Mouse (Mus musculus): Measurements from ENCODE around the gene Cst11.
"Not testable (repeated sequence)": the region's sequence is repeated elsewhere in the genome, so short reads cannot be mapped to it uniquely, and the experiment has no call there.

Gene Cst11

DNA sequence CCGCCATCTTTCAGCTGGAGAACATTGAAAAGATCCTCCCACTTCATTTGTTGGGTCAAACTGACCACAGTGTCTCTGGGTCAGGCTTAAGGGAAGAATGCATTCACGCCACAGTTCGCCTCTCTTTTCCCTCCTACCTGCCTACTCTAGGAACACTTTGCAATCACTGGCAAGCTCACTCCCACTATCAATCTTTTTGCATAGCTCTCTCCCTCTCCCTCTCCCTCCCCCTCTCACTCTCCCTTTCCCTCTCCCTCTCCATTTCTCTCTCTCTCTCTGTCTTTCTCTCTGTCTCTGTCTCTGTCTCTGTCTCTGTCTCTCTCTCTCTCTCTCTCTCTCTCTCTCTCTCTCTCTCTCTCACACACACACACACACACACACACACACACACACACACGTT lies at the start of gene Cst11:
Gene Cst11 (minus strand): TSS at position 101 of the 400 bp plus-strand sequence.
- not testable (repeated sequence) for DNase-seq (ENCODE audit: low spot score in 2 of 2)

DNA sequence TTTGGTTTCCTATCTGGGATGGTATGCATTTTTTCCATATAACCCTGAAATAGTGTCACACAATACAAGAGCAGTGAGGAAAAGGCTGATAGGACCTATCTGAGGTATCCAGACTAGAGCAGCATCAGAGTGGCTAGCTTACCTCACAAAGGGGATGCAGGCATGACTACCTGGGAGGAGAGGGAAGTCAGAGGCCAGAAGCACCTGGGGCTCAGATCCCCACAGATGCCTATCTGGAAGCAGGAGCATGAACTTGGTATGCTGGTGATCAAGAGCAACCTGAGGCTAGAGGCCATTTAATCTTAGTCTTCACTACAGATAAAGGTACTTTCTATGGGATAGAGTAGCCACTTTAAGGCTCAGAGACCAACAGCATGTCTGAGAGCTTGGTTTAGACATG lies 48.6 kb upstream of the Cst11 start, which contains the start of gene Cst13:
Gene Cst13 (plus strand): TSS at position 173 of the 400 bp plus-strand sequence.
- no peak for DNase-seq (ENCODE audit: low spot score in 2 of 2)

DNA sequence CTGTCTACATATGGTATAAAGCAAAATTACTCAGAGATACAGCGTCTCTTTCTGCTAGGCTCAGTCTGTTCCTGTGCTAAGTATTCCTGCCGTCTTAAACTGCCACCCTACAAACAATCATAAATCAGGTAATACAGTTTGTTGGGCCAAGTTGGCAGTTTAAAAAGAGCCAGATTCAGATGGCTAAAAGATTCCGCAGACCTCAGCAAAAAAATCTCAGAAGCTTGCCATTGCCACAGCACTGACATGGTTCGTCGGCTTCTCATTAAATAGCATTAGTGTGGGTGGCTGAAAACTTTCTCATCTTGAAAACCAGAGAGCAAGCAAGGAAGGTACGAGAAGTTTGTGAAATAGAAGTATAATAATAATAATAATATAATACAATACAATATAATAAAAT lies 35.4 kb upstream of the Cst11 start:
- DNase-seq (ENCODE audit: low spot score in 2 of 2): no peak

DNA sequence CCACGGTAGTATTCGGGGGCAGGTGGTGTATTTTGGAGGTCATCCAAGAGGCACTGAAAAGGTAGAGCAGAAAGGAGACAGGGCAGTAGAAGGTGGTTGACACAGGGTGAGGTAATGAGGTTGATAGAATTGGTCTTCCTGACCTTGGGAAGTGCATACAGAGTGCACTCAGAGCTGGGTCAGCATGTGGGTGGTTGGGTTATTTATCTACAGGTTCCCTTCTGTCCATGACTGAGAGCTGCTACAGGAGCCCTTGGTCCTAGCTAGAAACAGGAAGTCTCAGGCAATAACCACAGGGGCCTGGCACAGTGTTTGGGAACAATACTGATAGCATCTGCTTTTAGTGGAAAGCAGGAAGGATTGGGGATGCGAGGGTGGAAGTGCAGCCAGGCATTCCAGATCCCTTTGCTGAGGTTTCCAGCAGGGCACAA lies 30.2 kb upstream of the Cst11 start:
- DNase-seq (ENCODE audit: low spot score in 2 of 2): no peak

DNA sequence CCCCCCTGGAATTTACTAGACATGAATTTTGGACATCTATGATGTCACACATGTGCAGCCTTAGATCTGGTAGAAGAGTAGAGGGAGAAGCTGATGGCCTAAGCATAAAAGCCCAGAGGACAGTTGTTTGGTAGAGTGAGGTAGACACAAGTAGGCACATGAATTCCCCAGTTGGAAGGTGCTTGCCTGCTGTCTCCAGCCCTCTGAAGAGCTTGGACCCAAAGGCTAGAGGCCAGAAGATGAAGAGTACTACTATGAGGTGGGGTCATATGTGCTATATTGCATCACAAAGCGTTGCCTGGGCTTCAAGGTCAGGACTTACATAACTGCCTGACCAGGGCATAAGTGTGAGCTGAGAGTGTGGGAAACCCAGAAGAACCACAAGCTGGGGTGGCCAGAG lies 27.2 kb upstream of the Cst11 start, which contains the start of gene Cst8:
Gene Cst8 (plus strand): TSS at position 301 of the 400 bp plus-strand sequence.
- no peak for DNase-seq (ENCODE audit: low spot score in 2 of 2)

DNA sequence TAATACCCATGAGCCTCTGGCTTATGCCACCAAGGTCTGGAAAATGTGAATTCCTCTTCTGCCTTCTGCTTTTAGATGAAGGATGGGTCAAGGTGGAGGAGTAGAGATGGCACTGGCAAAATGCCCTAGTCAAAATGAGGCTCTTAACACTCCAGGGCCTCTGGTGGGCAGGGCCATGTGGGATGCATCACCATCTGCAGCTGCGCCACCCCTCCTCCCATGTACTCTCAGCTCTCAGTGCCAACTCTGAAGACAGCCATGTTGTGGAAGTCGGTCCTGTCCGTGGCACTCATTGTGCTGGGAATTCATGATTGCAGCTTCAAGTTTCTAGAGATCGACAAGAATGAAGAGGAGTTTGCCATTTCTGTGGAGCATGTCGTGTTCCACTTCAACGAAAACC lies 17.8 kb upstream of the Cst11 start, which contains the start of gene Cst12:
Gene Cst12 (plus strand): TSS at position 220 of the 400 bp plus-strand sequence.
- peak in 1 of 2 experiments; percentile 18 for DNase-seq (ENCODE audit: low spot score in 2 of 2)

DNA sequence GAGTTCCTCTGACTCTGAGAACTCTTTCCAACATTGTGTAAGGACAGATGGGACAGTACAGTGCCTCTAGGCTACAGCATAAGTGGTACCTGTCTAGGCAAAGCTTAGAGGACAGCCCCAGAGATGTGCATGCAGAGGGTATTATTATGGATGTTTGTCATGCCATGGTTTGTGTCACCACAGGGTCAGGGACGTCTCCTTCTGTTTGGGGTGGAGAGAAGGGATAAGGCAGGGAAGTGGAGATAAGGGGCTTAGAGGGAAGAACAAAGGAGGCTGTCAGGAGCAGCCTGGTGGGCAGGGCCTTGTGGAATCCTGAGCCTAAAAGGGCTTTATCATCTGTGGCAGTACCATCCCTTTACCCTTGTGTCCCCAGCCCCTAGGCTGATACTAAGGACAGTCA lies 10.4 kb upstream of the Cst11 start, which contains the start of gene 8030411F24Rik:
Gene 8030411F24Rik (plus strand): TSS at position 301 of the 400 bp plus-strand sequence.
- no peak for DNase-seq (ENCODE audit: low spot score in 2 of 2)

DNA sequence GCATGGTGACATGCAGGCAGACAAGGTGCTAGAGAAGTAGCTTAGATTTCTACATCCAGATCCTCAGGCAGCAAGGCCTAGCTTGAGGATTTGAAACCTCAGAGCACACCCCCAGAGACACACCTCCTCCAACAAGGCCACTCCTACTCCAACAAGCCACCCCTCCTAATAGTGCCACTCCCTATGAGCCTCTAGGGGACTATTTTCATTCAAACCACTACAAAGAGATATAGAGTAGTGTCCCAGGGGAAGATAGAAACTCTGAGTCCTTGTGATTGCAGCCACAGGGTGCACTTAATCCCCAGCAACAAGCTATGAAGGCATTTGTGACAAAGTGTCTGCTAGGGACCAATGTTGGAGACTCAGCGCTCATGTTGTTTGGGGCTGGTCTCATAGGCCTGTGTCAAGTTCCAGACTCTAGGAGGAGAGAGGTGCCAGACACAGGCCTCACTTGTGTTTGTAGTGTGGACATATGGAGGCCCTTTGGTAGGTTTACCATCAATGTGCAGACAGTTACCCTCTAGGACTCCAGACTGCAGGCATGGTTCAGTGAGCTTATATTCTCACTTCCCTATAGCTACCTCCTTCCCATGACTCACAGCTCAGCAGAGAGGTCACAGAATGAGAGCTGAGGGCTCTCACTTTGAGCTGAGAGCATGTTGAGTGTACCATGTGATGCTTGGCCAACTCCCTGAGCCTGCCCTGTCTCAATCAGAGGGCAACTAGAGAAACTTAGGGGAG lies 7.5 kb downstream of the Cst11 start:
- DNase-seq (ENCODE audit: low spot score in 2 of 2): no peak

DNA sequence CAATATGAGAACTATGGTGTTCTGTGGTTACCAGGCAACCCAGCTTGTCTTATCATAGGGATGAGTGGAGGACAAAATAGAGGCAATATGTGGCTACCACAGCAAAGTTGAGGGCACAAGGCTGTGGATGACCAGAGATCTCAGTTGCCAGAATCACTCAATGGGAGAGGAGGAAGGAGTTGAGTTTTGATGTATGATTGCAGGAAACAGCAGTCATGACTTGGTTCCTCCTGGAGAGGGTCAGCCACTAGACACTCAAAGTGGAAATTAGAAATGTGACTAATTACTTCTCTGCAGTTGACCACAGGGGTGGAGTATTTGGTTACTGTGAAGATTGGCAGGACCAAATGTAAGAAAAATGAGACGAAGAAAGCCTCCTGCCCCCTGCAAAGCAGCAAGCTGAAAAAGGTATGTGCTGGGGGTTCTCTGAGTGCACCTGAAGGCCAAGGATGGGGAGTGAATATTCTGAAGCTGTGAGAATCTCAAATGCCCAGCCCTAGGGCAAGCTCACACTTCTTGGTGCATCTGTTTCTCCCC lies 16.9 kb downstream of the Cst11 start:
- DNase-seq (ENCODE audit: low spot score in 2 of 2): no peak

DNA sequence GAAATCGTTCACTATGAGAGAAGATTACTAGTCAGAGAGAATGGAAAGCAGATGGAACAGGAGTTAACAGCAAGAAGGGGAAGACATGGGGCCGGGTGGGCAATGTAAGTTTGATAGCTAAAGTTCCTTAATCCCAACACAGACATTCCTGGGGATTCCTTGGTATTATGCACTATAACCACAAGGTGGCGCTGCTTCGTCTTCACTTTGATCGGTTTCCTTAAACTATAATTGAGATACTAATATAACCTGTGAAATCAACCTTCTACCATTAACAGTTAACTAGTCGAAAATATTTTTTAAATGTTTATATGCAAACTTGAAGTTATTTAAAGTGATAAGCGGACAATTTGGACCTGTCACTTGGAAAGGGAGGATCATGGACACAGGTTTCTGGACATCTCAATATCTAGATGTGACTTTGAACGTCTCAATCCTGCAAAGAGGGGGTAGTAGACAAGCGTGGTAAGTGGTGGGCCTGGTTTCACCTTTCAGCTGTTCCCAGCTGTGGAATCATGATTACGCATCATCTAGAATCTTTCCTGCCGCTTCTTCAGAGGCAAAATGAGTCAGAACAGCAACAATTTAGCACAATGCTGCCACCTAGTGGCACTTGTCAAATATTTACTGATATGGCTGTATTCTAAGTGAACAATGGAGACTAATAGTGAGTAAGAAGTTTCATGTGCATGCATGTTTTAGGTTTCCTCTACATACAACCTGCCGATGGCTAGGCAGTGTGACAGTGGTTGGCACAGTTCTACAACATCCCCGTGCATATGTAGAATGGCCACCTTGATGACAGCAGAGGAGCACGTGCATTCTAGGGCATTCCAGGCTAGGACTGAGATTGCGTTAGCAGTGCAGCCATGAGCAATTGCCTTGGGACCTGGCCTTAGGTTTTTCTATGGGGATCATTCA lies 19.1 kb downstream of the Cst11 start:
- DNase-seq (ENCODE audit: low spot score in 2 of 2): peak in 1 of 2 experiments; percentile 25

DNA sequence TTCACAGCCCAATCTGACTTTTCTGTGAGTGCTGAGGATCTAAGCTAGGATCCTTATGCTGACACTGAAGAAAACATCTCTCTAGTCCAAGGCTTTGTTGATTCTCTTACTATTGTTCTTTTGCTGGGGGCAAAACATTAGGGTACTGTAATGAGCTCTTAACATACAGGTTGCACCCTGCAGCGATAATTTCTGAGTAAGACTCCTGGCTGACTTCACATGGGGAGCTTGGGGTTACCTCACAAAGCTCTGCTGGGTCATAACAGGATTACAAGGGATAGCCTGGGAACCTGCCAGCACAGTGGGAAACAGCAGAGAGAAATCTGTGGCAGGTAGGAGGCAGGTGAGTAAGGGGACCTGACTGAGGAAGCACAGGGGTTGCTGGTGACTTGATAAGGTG lies 21.2 kb downstream of the Cst11 start, which contains the start of gene Cstl1:
Gene Cstl1 (plus strand): TSS at position 301 of the 400 bp plus-strand sequence.
- no peak for DNase-seq (ENCODE audit: low spot score in 2 of 2)

DNA sequence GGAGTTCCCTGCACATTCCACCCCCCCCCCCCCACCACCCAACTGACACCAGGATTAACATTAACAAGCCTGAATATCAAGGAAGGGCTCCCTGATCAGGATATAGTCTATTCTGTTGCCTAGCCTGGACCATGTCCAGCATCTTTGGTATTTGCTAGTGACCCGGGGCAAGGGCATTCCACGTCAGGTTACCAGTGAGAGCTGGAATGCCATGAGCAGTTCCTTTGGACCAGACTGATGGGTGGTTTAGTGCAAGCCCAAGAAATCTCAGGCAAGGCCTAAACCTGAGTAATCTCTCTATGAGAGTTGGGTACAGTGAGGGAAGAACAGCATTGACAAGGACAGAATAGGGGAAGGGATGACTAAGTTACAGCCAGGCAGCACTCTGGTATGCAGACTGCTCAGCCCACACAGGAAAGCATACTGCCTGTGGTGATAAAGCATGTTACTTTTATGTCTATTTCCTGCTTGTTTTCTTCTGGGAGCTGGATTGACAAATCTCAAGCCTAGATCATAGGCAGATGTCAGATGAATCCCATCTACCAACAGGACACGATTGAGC lies 27.4 kb downstream of the Cst11 start:
- DNase-seq (ENCODE audit: low spot score in 2 of 2): no peak

DNA sequence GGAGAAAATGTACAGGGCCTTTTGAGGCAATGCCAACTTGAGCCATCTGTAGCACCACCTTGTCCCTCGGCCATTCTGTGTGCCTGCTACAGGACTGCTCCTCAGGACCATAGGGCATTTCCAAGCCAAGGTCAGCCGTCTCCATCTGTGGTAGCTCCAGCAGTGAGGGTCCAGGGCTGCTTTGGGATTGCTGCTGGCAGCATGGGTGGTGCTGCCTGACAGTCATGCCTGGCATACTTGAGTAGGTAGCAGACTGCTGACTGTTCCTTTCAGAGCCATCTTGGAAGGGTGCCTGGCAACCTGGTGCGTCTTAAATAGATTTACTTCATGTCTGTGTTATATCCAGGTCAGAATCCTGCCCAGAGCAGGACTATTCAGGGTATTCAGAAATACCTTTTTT lies 28.3 kb downstream of the Cst11 start:
- no peak for DNase-seq (ENCODE audit: low spot score in 2 of 2)

DNA sequence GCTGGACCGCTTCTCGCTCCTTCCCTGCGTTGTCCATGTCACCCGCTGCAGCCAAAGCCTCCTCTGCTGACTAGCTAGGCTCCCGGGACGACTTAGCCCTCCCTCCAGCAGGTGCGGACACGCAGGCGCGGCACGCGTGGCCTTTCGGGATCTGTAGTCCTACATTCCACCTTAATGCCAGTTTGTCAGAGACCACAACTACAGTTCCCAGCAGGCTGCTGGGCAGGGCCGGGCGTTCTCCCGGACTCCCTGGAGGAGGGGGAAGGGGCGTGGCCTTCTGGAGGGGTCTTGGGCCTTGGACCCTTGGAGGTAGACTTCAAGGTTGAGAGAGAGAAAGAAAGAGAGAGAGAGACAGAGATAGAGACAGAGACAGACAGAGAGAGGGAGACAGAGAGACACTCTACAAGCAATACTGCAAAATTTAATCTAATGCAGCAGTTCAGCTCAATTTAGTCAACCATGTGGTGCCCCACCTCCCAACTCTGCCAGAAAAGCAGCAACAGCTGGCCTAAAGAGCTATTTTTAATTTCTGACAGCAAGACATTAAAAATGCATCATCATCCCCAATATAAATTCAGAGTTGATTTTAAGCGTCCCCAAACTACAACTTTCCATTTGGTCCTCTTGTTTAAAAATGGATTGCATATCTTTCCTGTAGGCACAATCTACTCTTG lies 38.8 kb downstream of the Cst11 start, which contains the start of gene Napb:
Gene Napb (minus strand): TSS at position 141 of the 674 bp plus-strand sequence.
- DNase-seq (ENCODE audit: low spot score in 2 of 2): peak; percentile 86 to 89

DNA sequence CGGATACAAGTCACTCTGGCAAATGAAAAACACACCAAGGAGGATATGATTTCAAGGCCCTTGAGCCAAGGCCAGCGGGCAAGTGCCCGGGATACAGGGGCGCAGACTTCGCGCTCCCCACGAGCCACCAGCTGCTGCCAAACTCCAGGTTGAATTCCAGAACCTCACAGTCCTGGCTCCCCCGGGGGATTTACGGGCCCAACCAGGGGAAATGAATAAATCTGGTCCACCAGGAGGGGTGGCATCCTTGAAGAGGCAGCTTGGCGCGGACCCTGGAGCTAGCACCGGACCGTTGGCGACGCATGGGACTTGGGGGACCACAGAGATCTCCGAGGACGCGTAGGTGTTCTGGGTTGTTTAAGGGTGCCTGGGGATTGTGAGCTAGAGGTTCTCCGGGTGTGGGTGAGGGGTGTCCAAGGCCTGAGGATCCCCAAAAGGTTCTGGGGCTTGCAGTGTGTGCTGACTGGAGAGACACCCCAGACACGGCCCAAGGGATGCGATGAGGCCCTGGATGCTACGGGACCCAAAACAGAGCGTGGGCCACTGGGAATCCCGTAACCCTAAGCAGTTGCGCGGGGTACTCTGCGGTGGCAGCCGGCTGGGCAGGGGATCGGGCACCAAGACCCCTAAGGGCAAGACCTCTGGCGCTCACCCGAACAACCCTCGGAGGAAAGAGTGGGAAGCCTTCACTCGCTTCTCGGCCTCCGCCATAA lies 39.5 kb downstream of the Cst11 start:
- no peak for DNase-seq (ENCODE audit: low spot score in 2 of 2)

DNA sequence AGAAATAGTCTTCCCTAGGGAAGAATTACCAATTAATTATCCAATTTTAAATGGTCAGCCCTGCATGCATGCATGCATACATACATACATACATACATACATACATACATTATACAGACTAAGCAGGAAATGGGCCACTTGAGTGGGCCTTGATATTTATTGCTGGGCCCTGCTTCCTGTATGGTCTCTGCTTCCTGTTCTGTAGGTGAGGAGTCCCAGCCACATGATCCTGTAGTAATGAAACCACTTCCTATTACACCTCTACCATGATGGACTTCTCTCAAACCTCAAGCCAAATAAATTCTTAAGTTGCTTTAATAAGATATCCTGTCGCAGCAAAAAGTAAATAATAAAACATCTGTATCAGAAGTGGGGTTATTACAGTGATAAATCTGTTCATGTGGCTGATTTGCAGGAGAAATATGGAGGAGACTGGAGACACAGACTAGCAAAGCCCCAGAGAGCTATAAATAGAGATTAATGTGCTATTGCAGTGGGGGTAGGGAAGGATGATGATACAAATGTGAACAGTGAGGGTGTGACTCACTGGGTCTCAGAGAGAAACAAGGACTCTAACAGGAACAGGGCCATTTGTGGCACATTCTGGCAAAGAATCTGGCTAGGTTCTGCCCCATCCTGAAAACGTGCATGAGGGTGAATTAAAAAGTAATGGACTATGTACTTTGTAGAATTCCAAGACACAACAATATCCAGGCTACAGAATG lies 51.9 kb downstream of the Cst11 start:
- no peak for DNase-seq (ENCODE audit: low spot score in 2 of 2)

Data from urinary bladder, postnatal 4 days (tissue).